ENCODE assay signal across 18 mouse cellular contexts in genomic region chr8:108072853-108073252, GRCm38 (mm10).
DNase-seq lines count a peak whose midpoint lies in the region; ATAC-seq and TF ChIP-seq lines count a peak whose summit lies in the region.
"Had no signal": no experiment of that assay in that cellular context is flagged by ENCODE, and none has a peak within 500 bp of the region (broad histone marks: within the 10 kb centered on the region; RNA-seq: fewer than 3 reads in every experiment).

No protein-coding gene starts in this region.

- ATAC-seq in hindbrain, embryonic 13.5 days (ENCODE audit: low FRiP score): no peak
- ATAC-seq: activated CD4-positive, CD25-positive, alpha-beta regulatory T cell, adult 4 months; CD4-positive, CD25-positive, alpha-beta regulatory T cell, adult 4 months; Patski had no signal

- TF ChIP-seq POLR2A in CH12.LX (IDR thresholded peaks at IDR 0.05; ENCODE audit: low read depth, low read length): no peak

- WGBS in hindbrain, embryonic 13.5 days: 94% methylated on average over 5 of the region's 5 CpGs

- H3K9me3 ChIP-seq in CH12.LX (replicated peaks; ENCODE audit: low read length): no peaks in the 10 kb centered on the region
- no peaks in the 10 kb centered on the region for H3K9me3 ChIP-seq in hindbrain, embryonic 13.5 days

- H3K27ac ChIP-seq in CH12.LX (ENCODE audit: insufficient read depth, low read depth): no peak overlapping the region
- no peak overlapping the region for H3K27ac ChIP-seq in hindbrain, embryonic 13.5 days

- H3K79me2 ChIP-seq in CH12.LX (replicated peaks; ENCODE audit: control insufficient read depth, extremely low read depth, insufficient read depth, poor library complexity, severe bottlenecking): no peaks in the 10 kb centered on the region

- no peak overlapping the region for H3K4me3 ChIP-seq in CH12.LX (replicated peaks in 1 of 3; ENCODE audit: low read depth in 2 of 3, low read length in 2 of 3, poor library complexity in 1 of 3)
- H3K4me3 ChIP-seq in hindbrain, embryonic 13.5 days: no peak overlapping the region

- peaks cover 2 to 38% of the 10 kb centered on the region in 2 experiments; a peak in 2 of 4 replicates for H3K4me1 ChIP-seq in CH12.LX (ENCODE audit: control insufficient read depth in 1 of 2, insufficient read depth in 2 of 2)
- peaks cover 5% of the 10 kb centered on the region; the same call in 1 of the 2 replicates for H3K4me1 ChIP-seq in hindbrain, embryonic 13.5 days (replicated peaks)

- H3K27me3 ChIP-seq in CH12.LX (replicated peaks): no peaks in the 10 kb centered on the region
- no peaks in the 10 kb centered on the region for H3K27me3 ChIP-seq in hindbrain, embryonic 13.5 days

- in situ Hi-C loops in CH12.LX (cut with MboI; ENCODE audit: low pct_ligation_motif_present, low pct_unique_long_range_greater_than_20kb, low sequenced_read_pairs): no loop called here

- H3K9ac ChIP-seq in CH12.LX (ENCODE audit: insufficient read depth, low read depth): 0 out of 2 replicates have a peak overlapping the region, but pooled peaks have one; percentile 7
- H3K9ac ChIP-seq in hindbrain, embryonic 13.5 days: no peak overlapping the region

- no peak for TF ChIP-seq EP300 in CH12.LX (IDR thresholded peaks at IDR 0.05; ENCODE audit: low read length)

- DNase-seq in CH12.LX (ENCODE audit: extremely low read depth): peak; percentile 38
- DNase-seq: adrenal gland, adult 2 months; adrenal gland, adult 8-10 months; adrenal gland, postnatal 10 days; adrenal gland, postnatal 14 days; adrenal gland, postnatal 25 days; adrenal gland, postnatal 36 days; B cell, adult 2 months; cerebellum, adult 11 months; cerebellum, adult 11-12 months; cerebellum, adult 18-20 months; cerebellum, adult 2 months; cerebellum, adult 8-10 months had no signal

- dilution Hi-C loops in CH12.LX (cut with MboI; ENCODE audit: extremely low pct_ligation_motif_present, extremely low pct_unique_long_range_greater_than_20kb, low sequenced_read_pairs): no loop called here

- no peaks in the 10 kb centered on the region for H3K36me3 ChIP-seq in CH12.LX (replicated peaks in 1 of 2; ENCODE audit: control insufficient read depth in 1 of 2, insufficient read depth in 1 of 2, low read length in 1 of 2)
- H3K36me3 ChIP-seq in hindbrain, embryonic 13.5 days: no peaks in the 10 kb centered on the region
- H3K36me3 ChIP-seq: G1E had no signal

- no peak for TF ChIP-seq RAD21 in CH12.LX (IDR thresholded peaks at IDR 0.05; ENCODE audit: low read depth, low read length)

- no peak for TF ChIP-seq CTCF in CH12.LX (conservative IDR thresholded peaks at IDR 0.05 in 1 of 2, IDR thresholded peaks at IDR 0.05 in 1 of 2; ENCODE audit: low read depth in 2 of 2, low read length in 2 of 2)

- H3K4me2 ChIP-seq in CH12.LX (ENCODE audit: insufficient read depth, low read depth, poor library complexity, severe bottlenecking): peak overlapping the region; percentile 59
- no peak overlapping the region for H3K4me2 ChIP-seq in hindbrain, embryonic 13.5 days

TF ChIP-seq in CH12.LX, 34 proteins besides CTCF, POLR2A, EP300 and RAD21:
- TF ChIP-seq MXI1 (IDR thresholded peaks at IDR 0.05; ENCODE audit: low read depth, low read length): no peak
- no peak for TF ChIP-seq NRF1 (IDR thresholded peaks at IDR 0.05; ENCODE audit: low read depth, low read length)
- 0 out of 2 replicates have a peak, but pooled peaks have one; percentile 16 for TF ChIP-seq ETS1 (conservative IDR thresholded peaks at IDR 0.05; ENCODE audit: low read depth, low read length)
- 0 out of 2 replicates have a peak, but pooled peaks have one; percentile 20 for TF ChIP-seq IRF4 (IDR thresholded peaks at IDR 0.05; ENCODE audit: low read depth, low read length)
- peak; percentile 41; the same call in 1 of the 2 replicates for TF ChIP-seq MAX (IDR thresholded peaks at IDR 0.05; ENCODE audit: low read length)
- no peak for TF ChIP-seq RCOR1 (conservative IDR thresholded peaks at IDR 0.05; ENCODE audit: low read depth, low read length)
- no peak for TF ChIP-seq UBTF (IDR thresholded peaks at IDR 0.05; ENCODE audit: low read depth, low read length)
- TF ChIP-seq USF2 (conservative IDR thresholded peaks at IDR 0.05; ENCODE audit: low read depth, low read length): no peak
- no peak for TF ChIP-seq JUN (IDR thresholded peaks at IDR 0.05; ENCODE audit: insufficient read depth, low read depth, low read length)
- no peak for TF ChIP-seq SMC3 (IDR thresholded peaks at IDR 0.05; ENCODE audit: low read depth, low read length)
- TF ChIP-seq MYC (IDR thresholded peaks at IDR 0.05; ENCODE audit: low read depth, low read length): no peak
- TF ChIP-seq TCF12 (IDR thresholded peaks at IDR 0.05; ENCODE audit: low read depth, low read length): no peak
- no peak for TF ChIP-seq NELFE (IDR thresholded peaks at IDR 0.05; ENCODE audit: low read depth, low read length)
- TF ChIP-seq MEF2A (IDR thresholded peaks at IDR 0.05; ENCODE audit: borderline replicate concordance, low read depth, low read length): peak; percentile 64; the same call in 1 of the 2 replicates
- no peak for TF ChIP-seq ZNF384 (IDR thresholded peaks at IDR 0.05; ENCODE audit: low read depth, low read length)
- TF ChIP-seq ZMIZ1 (IDR thresholded peaks at IDR 0.05; ENCODE audit: low read depth, low read length): no peak
- peak; percentile 57 for TF ChIP-seq BHLHE40 (IDR thresholded peaks at IDR 0.05; ENCODE audit: low read depth, low read length)
- no peak for TF ChIP-seq KAT2A (IDR thresholded peaks at IDR 0.05; ENCODE audit: insufficient replicate concordance, low read length)
